Mouse (Mus musculus) midbrain, embryonic 12.5 days (tissue): Measurements from ENCODE around the gene Sdf2. TPM values are rescaled to one million over a fixed set of nuclear protein-coding genes. Genes with fewer than 3 reads are reported as not detected.
A peak's percentile ranks its signal among the peaks of the same experiment; 100 is the strongest.

ENCODE experiments used
- ATAC-seq: fragments of 200-750 bp; cut with Nextera tagmentation; 2 replicates; pipeline ENCODE4 v1.8.0; 2017; ENCODE audit warnings: low read depth, moderate TSS enrichment, moderate library complexity; ENCODE audit not compliant: low FRiP score
- H3K27ac ChIP-seq: fragments of 300-500 bp; sonication (generic); replicated peaks from 2 replicates; pipeline ENCODE4 v1.5.1; 2016; ENCODE audit warnings: mild to moderate bottlenecking
- H3K27me3 ChIP-seq: fragments of 300-500 bp; sonication (generic); 2 replicates; pipeline ENCODE4 v1.6.1; 2016; ENCODE audit warnings: mild to moderate bottlenecking
- H3K36me3 ChIP-seq: fragments of 300-500 bp; sonication (generic); 2 replicates; pipeline ENCODE4 v1.6.1; 2016
- H3K4me1 ChIP-seq: fragments of 300-500 bp; sonication (generic); 2 replicates; pipeline ENCODE4 v1.6.1; 2016
- H3K4me2 ChIP-seq: fragments of 300-500 bp; sonication (generic); replicated peaks from 2 replicates; pipeline ENCODE4 v1.6.1; 2016; ENCODE audit warnings: mild to moderate bottlenecking, moderate library complexity
- H3K4me3 ChIP-seq: fragments of 300-500 bp; sonication (generic); 2 replicates; pipeline ENCODE4 v1.5.1; 2016; ENCODE audit warnings: mild to moderate bottlenecking
- H3K9ac ChIP-seq: fragments of 300-500 bp; sonication (generic); replicated peaks from 2 replicates; pipeline ENCODE4 v1.6.1; 2016; ENCODE audit warnings: mild to moderate bottlenecking, moderate library complexity
- H3K9me3 ChIP-seq: fragments of 300-500 bp; sonication (generic); 2 replicates; pipeline ENCODE4 v1.6.1; 2016; ENCODE audit warnings: mild to moderate bottlenecking
- WGBS: fragments of 180-500 bp; shearing (Covaris S2); methylation state at CpG from one replicate; pipeline ENCODE4 v1.1.7; 2016; 5-methylcytosine and 5-hydroxymethylcytosine counted together
- polyA plus RNA-seq: library from polyadenylated mRNA; unstranded; fragments of >200 nt; fragmentation: Nextera tagmentation; extraction: Ambion mirVana; gene quantifications from 2 replicates; pipeline ENCODE4 v1.2.1, GENCODE M21; 2016

The Sdf2 gene
- polyA plus RNA-seq, result 49.1 and 53.8 TPM in 2 replicates

- ATAC-seq, result peak; percentile 91
- under 1% methylated on average over 50 of the region's 50 CpGs for WGBS
- peak within 1 kb of the TSS; percentile 72 for H3K4me3 ChIP-seq
- peaks cover 9% of the 10 kb centered on the region for H3K36me3 ChIP-seq
- no peaks in the 10 kb centered on the region for H3K9me3 ChIP-seq
- H3K9ac ChIP-seq, result peak within 1 kb of the TSS; percentile 84
- H3K4me1 ChIP-seq, result peaks cover 31% of the 10 kb centered on the region
- peak within 1 kb of the TSS; percentile 75 for H3K4me2 ChIP-seq
- peak within 1 kb of the TSS; percentile 89 for H3K27ac ChIP-seq
- no peaks in the 10 kb centered on the region for H3K27me3 ChIP-seq
Observed at GRCm38 (mm10) chr11:78245627-78246317, at the start of gene Sdf2, which contains the start of gene Supt6. TSS of gene Sdf2 (plus strand) at chr11:78245746. TSS of gene Supt6 (minus strand) at chr11:78245987.

- H3K9me3 ChIP-seq, result no peaks in the 10 kb centered on the region
- 94% methylated on average over 3 of the region's 3 CpGs for WGBS
Observed at GRCm38 (mm10) chr11:78202372-78202771, 43.2 kb upstream of the Sdf2 start.

GRCm38 (mm10) chr11:78204287-78204686 is 41.3 kb upstream of the Sdf2 start:
- Histone ChIP-seq H3K9me3 (no peaks in the 10 kb centered on the region), H3K27me3 (no peaks in the 10 kb centered on the region), H3K4me1 (no peaks in the 10 kb centered on the region; the same call in 1 of the 2 replicates), H3K27ac (no peak overlapping the region), H3K4me3 (no peak overlapping the region), H3K4me2 (no peak overlapping the region), H3K36me3 (peaks cover 46% of the 10 kb centered on the region), H3K9ac (no peak overlapping the region)
- no peak for ATAC-seq
- WGBS, result 84% methylated on average over 6 of the region's 6 CpGs

More at GRCm38 (mm10) chr11:78202372-78202771, 43.2 kb upstream of the Sdf2 start:
- Histone ChIP-seq H3K4me2 (no peak overlapping the region), H3K27ac (no peak overlapping the region), H3K27me3 (no peaks in the 10 kb centered on the region), H3K4me1 (no peaks in the 10 kb centered on the region; the same call in 1 of the 2 replicates), H3K9ac (no peak overlapping the region), H3K36me3 (peaks cover 26% of the 10 kb centered on the region), H3K4me3 (no peak overlapping the region)
- no peak for ATAC-seq

- Histone ChIP-seq H3K4me3 (no peak overlapping the region), H3K4me2 (no peak overlapping the region), H3K9ac (no peak overlapping the region), H3K4me1 (no peaks in the 10 kb centered on the region; the same call in 1 of the 2 replicates), H3K27me3 (no peaks in the 10 kb centered on the region), H3K9me3 (no peaks in the 10 kb centered on the region), H3K36me3 (peaks cover 59% of the 10 kb centered on the region), H3K27ac (peak overlapping the region; percentile 42; the same call in 1 of the 2 replicates)
- no peak for ATAC-seq
- WGBS, result 82% methylated on average over 13 of the region's 13 CpGs
Observed at GRCm38 (mm10) chr11:78205361-78206206, 40.0 kb upstream of the Sdf2 start.

- 84% methylated on average over 7 of the region's 7 CpGs for WGBS
- H3K36me3 ChIP-seq, result peaks cover 75% of the 10 kb centered on the region
- H3K4me2 ChIP-seq, result no peak overlapping the region
Observed at GRCm38 (mm10) chr11:78207190-78207589, 38.4 kb upstream of the Sdf2 start.

GRCm38 (mm10) chr11:78209886-78210285 is 35.7 kb upstream of the Sdf2 start:
- Histone ChIP-seq H3K4me1 (no peaks in the 10 kb centered on the region; the same call in 1 of the 2 replicates), H3K36me3 (peaks cover 100% of the 10 kb centered on the region), H3K9me3 (no peaks in the 10 kb centered on the region), H3K27me3 (no peaks in the 10 kb centered on the region), H3K4me3 (no peak overlapping the region), H3K9ac (no peak overlapping the region), H3K27ac (no peak overlapping the region), H3K4me2 (no peak overlapping the region)
- 96% methylated on average over 6 of the region's 6 CpGs for WGBS
- no peak for ATAC-seq

More at GRCm38 (mm10) chr11:78207190-78207589, 38.4 kb upstream of the Sdf2 start:
- Histone ChIP-seq H3K4me1 (no peaks in the 10 kb centered on the region; the same call in 1 of the 2 replicates), H3K4me3 (no peak overlapping the region), H3K27ac (no peak overlapping the region), H3K9me3 (no peaks in the 10 kb centered on the region), H3K27me3 (no peaks in the 10 kb centered on the region), H3K9ac (no peak overlapping the region)
- no peak for ATAC-seq

- Histone ChIP-seq H3K9me3 (no peaks in the 10 kb centered on the region), H3K4me1 (no peaks in the 10 kb centered on the region; the same call in 1 of the 2 replicates), H3K27me3 (no peaks in the 10 kb centered on the region), H3K9ac (no peak overlapping the region), H3K4me2 (no peak overlapping the region), H3K4me3 (no peak overlapping the region), H3K27ac (no peak overlapping the region), H3K36me3 (peaks cover 99% of the 10 kb centered on the region)
- ATAC-seq, result no peak
- 75% methylated on average over 7 of the region's 7 CpGs for WGBS
Observed at GRCm38 (mm10) chr11:78210615-78211014, 34.9 kb upstream of the Sdf2 start.

- Histone ChIP-seq H3K9ac (no peak overlapping the region), H3K4me2 (no peak overlapping the region), H3K4me3 (no peak overlapping the region), H3K27me3 (no peaks in the 10 kb centered on the region), H3K9me3 (no peaks in the 10 kb centered on the region), H3K4me1 (no peaks in the 10 kb centered on the region), H3K36me3 (peaks cover 99% of the 10 kb centered on the region), H3K27ac (no peak overlapping the region)
- no peak for ATAC-seq
- WGBS, result 88% methylated on average over 5 of the region's 5 CpGs
Observed at GRCm38 (mm10) chr11:78211513-78211912, 34.0 kb upstream of the Sdf2 start.

- no peaks in the 10 kb centered on the region for H3K27me3 ChIP-seq
- H3K27ac ChIP-seq, result no peak overlapping the region
- 95% methylated on average over 14 of the region's 14 CpGs for WGBS
- no peaks in the 10 kb centered on the region for H3K9me3 ChIP-seq
- H3K36me3 ChIP-seq, result peaks cover 98% of the 10 kb centered on the region
- H3K4me3 ChIP-seq, result no peak overlapping the region
- no peak for ATAC-seq
- no peaks in the 10 kb centered on the region for H3K4me1 ChIP-seq
- H3K9ac ChIP-seq, result no peak overlapping the region
- no peak overlapping the region for H3K4me2 ChIP-seq
Observed at GRCm38 (mm10) chr11:78213086-78213817, 32.3 kb upstream of the Sdf2 start.

GRCm38 (mm10) chr11:78215709-78216317 is 29.7 kb upstream of the Sdf2 start:
- H3K4me3 ChIP-seq, result no peak overlapping the region
- peaks cover 97% of the 10 kb centered on the region for H3K36me3 ChIP-seq
- WGBS, result 94% methylated on average over 11 of the region's 11 CpGs
- no peak overlapping the region for H3K9ac ChIP-seq
- H3K27ac ChIP-seq, result no peak overlapping the region
- no peaks in the 10 kb centered on the region for H3K4me1 ChIP-seq
- no peaks in the 10 kb centered on the region for H3K27me3 ChIP-seq
- no peaks in the 10 kb centered on the region for H3K9me3 ChIP-seq
- no peak overlapping the region for H3K4me2 ChIP-seq
- no peak for ATAC-seq

GRCm38 (mm10) chr11:78223586-78223985 is 22.0 kb upstream of the Sdf2 start:
- no peak for ATAC-seq
- Histone ChIP-seq H3K4me1 (no peaks in the 10 kb centered on the region), H3K27ac (no peak overlapping the region), H3K9me3 (no peaks in the 10 kb centered on the region), H3K9ac (no peak overlapping the region), H3K4me2 (no peak overlapping the region), H3K36me3 (peaks cover 96% of the 10 kb centered on the region), H3K4me3 (no peak overlapping the region), H3K27me3 (no peaks in the 10 kb centered on the region)
- WGBS, result 91% methylated on average over 4 of the region's 4 CpGs
